Mouse (Mus musculus) right cerebral cortex, postnatal 4 days (tissue): ENCODE results near the gene 4932415D10Rik.

Experiments used
- DNase-seq: peaks from one replicate; pipeline ENCODE4 v3.0.0-alpha.2; 2022

4932415D10Rik gene

DNA sequence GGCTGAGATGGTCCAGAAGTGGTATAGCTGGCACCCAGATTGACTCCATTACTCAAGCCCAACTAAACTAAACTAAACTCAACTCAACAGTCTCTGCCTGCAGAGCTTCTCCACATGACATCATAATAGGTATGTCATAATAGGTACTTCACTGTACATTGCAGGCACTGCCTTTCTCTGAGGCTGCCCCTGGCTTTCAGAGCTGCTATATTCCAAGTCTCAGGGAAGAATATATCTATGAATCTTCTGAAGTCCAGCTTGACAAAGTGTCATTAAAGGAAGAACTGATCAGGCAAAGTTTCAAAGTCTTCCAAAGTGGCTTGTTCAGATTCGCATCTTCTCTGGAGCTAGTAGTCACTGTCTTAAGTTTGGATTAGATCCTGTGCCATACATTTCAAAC is at the start of gene 4932415D10Rik:
4932415D10Rik (minus strand) TSS at position 101 of the 400 bp plus-strand sequence.
- no peak for DNase-seq

DNA sequence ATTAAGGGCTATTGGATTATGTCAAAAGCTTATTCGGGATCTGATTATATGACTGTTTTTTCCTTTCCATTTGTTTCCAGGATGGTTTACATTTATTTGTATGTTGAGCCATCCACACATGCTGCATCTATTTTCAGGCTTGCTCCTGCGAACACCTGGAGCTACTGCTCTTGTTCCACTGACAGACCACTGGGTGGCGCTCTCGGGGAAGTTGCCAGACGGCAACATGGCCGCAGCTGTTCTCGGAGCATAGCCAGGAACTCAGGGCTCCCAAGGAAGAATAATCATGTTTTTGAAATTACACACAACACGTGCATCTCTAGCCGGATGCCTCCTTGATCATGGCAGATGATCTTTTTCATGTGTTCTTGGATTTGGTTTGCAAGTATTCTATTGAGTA is 45.5 kb upstream of the 4932415D10Rik start:
- DNase-seq = no peak

DNA sequence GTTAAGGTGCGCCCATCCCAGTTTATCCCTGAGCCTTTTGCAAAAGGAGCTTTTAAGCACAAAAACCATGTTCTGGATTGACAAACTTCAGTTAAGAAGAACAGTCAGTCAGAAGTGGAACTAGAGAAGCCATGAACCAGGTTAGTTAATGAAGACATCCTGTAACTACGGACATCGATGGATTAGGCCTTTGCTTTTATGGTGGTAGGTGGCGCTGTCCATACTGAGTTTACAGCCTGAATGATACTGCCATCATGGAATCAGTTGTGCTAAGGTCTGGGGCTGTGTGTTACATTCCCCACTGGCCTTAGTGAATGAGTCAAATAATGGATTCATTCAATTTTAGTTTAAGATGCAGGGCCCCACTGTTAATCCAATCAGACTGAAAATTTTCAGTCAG is 39.0 kb upstream of the 4932415D10Rik start:
- no peak for DNase-seq

DNA sequence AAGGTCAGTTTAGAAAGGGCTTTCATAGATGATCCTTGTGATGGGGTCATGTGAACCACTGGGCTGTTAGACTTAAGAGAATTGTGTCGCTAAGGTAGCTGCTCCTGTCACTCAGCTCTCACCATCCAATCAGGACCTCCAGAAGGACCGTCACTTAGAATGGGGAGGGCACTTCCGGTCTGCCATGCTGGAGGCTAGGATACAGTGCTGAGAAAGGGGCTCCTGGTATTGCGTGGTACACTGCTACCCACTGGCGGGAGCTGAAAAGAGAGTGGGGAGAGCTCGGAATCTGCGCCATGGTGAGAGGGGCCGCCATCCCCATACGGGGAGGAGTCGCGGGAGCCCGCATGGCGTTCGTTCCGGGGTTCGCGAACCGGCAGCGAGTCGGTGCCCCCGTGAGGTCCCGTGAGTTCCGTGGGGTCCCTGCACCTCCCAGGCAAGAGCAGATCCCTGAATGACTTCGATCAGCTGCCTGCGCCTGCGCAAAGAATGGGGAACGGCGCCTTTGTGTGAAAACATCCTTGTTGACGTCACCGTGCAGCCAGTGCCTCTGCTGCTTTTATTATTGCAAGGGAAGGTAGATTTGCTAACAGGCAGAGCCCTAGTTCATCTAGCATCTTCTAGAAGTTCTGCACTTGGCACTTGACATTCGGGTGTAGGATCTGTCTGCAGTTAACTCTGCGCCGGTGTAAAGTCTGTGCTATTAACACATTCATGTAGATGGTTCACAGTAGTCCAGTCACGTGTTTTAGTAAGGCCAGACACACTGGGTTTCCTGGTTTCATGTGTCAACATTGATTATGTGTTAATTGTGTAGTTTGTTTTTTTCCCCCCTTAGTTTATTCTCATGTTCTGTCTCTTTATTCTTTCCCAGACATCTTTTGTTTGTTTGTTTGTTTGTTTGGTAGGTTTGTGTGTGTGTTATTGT is 38.0 kb upstream of the 4932415D10Rik start, which contains the start of gene Gm4924:
Gm4924 (plus strand) TSS at position 173 of the 928 bp plus-strand sequence.
- peak; percentile 85 for DNase-seq

DNA sequence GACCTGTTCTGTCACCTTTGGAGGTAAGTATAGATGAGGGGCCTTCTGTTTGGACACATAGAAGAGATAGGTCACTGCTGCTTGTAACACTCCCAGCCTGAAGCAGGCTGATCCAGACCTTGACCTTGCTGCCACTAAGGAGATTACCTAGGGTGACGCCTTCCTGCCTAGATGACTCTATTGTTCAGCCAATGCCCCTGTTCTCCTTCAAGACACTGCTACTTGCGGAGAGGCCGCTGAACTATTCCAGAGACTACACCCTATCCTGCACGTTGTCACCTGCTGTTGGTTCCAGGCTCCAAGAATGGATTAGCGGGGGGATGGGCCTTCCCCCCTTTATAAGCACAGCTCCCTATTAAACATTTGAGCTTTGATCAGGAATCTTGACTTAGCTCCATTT is 13.4 kb upstream of the 4932415D10Rik start:
- DNase-seq = no peak

DNA sequence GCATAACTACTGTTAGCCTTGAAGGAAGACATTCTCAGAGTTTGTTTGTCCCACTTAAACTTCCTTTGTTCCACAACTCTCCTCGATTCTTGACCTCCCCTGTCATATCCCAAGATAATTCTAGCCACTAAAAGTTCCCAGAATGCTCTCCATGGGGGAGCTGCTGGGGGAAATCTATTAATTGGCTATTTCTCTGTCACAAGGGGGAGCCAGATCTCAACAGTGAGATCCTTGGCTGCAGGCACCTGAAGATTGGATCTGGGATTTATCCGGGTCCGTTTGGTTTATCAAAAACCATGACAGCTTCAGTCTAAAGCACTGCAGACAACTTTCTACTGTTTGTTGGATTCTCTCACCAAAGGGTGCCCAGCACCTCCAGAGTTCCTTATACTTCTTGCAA is 3.8 kb upstream of the 4932415D10Rik start:
- DNase-seq = no peak

DNA sequence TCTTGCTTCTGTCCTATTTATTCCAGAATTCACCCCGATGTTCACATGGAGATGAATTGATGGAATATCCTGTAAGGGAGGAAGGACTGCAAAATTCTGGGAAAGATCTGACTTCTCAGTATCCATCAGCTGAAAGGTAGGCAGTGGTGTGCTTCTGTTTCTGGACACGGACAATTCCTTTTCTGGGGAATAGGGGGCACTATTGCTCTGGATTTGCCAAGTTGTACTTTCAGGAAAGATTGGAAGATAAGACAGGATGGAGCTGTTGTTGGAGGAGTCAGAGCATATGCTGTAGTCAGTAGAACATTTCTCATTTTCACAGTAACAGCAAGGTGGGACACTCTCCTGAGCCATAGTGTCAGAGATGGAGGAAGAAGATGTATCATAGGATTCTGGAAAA is 19.9 kb downstream of the 4932415D10Rik start:
- DNase-seq = no peak

DNA sequence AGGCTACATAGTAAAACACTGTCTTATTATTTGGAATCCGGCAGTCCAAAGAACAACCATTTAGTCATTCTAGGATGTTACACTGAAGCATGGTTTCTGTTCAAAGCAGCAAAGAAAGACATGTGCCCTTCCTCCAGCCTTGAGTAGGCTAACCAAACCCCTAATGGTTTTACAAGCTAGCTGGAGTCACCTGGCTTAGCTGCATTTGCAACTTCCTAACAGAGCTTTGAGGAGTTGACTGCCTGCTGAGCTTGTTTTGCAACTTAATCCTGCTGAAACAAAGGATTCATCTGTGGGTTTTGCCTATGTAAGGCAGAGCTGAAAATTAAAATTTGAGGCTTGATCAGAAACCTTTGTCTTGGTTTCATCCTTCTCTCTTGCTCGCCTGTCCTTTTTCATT is 59.1 kb downstream of the 4932415D10Rik start:
- no peak for DNase-seq

DNA sequence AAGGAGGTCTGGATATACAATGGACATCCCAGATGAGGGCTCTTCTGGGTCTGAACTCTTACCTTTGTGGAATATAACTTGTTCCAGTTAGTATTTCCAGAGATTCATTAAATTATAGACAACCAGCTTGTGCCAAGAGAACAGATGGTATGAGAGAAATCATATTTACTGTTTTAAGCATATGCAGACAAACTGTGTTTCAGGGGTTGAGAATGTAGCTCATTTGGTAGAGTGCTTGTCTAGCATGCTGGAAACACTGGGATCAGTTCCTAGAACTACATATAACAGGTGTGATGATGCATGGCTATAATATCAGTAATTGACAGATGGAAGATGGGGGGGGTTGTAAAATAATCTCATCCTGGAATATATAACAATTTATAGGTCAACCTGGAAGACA is 71.4 kb downstream of the 4932415D10Rik start:
- DNase-seq = no peak

DNA sequence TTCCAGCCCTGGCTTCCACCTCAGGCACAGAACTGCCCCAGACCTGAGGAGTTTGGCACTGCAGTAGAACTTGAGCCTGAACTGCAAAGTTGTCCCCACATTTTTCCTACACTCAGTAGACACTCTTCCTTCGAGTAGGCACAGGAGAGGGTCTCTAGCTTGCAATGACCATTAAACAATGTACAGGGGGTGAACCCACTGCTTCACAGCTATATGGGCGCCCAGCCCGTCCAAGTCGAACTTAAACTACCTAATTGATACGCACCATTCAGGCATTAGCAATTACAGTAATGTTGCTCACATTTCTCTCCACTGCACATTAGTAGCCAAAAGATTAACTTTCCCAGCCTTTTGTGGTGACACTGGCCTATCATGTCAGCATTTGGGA is 75.0 kb downstream of the 4932415D10Rik start:
- DNase-seq = no peak

DNA sequence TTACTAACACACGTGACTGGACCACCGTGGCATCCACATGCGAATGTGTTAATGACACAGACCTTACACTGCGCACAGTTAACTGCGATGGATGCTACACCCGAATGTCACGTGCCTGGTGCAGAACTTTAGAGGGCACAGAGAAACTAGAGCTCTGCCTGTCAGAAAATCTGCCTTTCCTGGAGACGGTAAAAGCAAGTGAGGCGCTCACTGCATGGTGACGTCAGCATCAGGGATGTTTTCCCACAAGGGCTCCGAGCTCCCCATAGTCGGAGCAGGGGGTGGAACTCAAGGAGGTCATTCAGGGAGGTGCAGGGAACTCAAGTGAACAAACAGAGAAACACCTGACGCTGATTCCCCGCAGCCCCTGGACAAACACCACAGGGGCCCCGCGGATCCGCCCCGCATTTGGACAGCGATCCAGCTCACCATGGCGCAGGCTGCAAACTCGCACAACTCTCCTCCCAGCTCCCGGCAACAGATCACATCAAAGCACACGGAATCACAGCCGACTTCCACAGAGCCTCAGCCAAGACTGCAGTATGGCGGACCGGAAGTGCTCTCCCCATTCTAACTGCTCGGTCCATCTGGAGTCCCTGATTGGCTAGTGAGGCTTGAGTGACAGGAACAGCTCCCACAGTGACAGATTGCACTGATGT is 75.5 kb downstream of the 4932415D10Rik start, which contains the start of gene Zfp938:
Zfp938 (minus strand) TSS at position 539 of the 659 bp plus-strand sequence.
- peak; percentile 65 for DNase-seq
